Mouse (Mus musculus) frontal cortex, adult (tissue): ENCODE data around the gene Syne1.

Experiments
- ATAC-seq: cut with Nextera tagmentation; 2 replicates; pipeline ENCODE4 v1.9.2; 2017; ENCODE audit warnings: mild to moderate bottlenecking, moderate library complexity, mixed read lengths; ENCODE audit not compliant: low TSS enrichment

The Syne1 gene

GRCm38 (mm10) chr10:5207905-5208641 is 343.2 kb downstream of the Syne1 start:
- ATAC-seq, result no peak

DNA sequence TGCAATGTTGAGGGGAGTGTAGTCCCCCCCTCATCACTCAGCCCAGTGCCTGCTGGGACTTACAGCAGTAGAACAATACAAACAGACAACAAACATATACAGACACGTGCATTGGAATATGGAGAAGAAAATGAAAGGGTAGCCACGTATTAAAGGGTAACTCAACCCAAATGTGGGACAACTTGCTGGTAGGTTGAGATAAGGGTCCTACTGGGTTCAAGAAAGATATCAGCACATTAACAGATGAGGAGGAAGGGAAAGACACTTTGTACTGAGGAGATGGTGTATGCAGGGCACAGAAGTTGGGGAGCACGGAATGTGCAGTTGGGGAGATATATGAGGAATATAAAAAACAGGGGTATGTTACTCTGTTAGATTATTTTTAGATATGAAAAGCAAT is 345.3 kb downstream of the Syne1 start:
- ATAC-seq, result no peak

- no peak for ATAC-seq
Measured at GRCm38 (mm10) chr10:5205570-5205969, 345.7 kb downstream of the Syne1 start.

DNA sequence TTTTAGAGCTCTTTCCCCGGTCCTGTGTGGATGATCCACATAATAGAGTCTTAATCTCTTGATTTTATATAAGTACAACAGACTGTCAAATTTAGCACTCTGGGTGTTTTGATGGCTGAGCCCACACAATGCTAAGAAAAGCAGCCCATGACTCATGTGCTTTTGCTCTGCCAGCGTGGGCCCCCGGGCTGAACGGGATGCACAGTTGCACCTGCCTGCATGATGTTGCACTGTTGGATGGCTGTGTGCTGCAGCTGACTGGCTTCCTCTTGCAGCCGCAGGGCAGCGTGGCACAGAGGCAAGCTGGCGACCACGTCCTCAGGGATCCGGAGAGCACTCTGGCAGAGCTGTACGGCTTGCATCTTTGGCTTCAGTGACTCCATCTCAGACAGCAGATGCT is 347.4 kb downstream of the Syne1 start:
- ATAC-seq, result peak; percentile 92

GRCm38 (mm10) chr10:5197356-5197755 is 353.9 kb downstream of the Syne1 start:
- ATAC-seq, result no peak

- ATAC-seq, result no peak
Measured at GRCm38 (mm10) chr10:5196267-5196666, 355.0 kb downstream of the Syne1 start.

GRCm38 (mm10) chr10:5195288-5195687 is 356.0 kb downstream of the Syne1 start:
- no peak for ATAC-seq

DNA sequence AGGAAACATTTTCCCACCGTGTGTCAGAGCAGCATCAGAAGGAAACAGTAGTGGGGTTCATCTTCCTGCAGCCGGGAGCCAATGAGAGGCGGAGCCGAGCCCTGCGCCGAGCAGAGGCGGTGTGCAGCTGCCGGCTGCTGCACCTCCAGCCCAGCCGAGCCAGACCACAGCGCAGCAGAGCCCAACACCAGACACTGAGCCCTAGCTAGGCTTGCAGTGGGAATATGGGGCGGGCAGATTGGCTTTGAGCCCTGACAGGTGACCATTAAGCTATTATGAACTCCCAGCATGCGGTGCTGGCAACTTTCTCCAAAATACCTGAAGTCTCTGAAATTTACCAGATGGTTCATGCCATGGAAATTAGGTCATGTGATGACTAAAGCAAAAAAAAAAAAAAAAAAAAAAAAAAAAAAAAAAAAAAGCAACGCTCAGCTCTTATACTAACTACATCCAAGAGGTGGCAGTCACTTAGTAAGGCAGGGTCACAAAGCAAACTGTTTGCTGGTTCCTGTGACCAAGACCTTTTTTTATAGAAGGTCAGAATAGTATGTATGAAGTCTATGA is 356.5 kb downstream of the Syne1 start:
- ATAC-seq, result peak; percentile 79

- ATAC-seq, result peak; percentile 4
Measured at GRCm38 (mm10) chr10:5194081-5194670, 357.1 kb downstream of the Syne1 start.

- no peak for ATAC-seq
Measured at GRCm38 (mm10) chr10:5192861-5193490, 358.3 kb downstream of the Syne1 start.

DNA sequence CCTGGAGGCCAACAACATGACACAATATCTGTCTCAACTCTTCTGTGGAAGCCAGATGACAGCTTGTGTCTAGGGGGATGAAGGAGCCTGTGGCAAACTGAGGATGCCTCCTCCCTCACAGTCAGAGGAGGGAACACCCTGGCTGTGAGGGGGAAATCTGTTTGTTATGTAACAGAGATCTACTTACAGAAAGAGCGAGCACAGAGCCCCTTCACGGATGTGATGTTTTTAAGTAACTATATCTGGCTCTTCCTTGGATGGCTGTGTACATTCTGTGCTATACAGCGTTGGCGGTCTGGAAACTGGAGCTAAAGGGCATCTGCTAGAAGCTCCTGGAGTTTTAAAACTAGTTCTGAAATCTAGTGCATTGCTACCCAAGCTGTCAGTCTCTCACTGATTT is 360.5 kb downstream of the Syne1 start:
- ATAC-seq, result peak; percentile 77

DNA sequence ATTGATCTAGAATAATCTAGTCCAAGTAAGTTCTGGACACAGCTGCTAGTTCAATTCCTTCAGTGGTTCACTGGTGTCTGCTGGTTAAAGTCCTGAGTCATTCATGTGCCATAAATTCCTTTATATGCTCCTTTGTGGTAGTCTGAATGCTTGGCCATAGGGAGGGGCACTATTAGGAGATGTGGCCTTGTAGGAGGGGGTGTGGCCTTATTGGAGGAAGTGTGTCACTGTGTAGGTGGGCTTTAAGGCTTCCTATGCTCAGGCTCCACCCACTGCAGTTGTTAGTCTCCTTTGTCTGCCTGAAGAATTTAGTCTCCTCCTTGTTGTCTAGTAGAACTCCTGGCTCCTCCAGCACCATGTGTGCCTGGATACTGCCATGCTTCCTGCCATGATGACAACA is 362.4 kb downstream of the Syne1 start:
- ATAC-seq, result no peak

- peak; percentile 62 for ATAC-seq
Measured at GRCm38 (mm10) chr10:5185156-5186083, 365.9 kb downstream of the Syne1 start.

DNA sequence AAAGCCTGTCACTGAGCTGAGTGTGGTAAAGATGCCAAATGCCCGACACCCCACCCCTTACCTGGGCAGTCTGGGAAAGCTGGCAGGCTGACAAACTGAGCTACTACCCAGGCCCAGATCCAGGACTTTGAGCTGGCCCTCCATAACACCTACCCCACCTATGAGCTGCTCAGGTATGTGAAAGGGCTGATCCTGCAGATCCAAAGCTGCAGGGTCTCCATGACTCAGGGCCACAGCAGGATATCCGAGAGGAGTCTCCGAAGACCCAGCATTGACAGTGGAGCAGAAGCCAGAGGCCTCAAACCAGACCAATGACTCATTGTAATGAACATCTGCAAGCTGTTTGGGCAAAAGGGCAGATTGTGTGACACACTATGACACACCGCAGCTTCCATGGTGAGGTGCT is 369.5 kb downstream of the Syne1 start:
- ATAC-seq, result no peak

DNA sequence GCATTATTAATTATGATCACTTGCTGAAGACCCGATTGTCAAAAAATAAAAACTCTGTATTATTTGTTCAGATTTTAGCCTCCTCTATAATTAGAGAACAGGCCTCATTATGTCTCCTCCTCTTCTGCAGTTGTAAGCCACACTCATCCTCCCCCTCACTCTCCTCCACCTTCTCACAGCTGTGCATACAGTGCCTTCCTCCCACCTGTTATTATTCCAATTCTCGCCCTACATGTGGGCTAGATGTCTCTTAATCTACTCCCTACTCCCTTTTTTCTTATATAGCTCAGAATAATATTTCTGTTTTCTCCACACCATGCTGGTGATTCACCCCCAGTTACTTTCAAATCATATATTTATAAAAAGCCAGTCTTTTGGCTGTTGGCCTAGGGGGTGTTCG is 371.4 kb downstream of the Syne1 start:
- peak; percentile 42 for ATAC-seq

DNA sequence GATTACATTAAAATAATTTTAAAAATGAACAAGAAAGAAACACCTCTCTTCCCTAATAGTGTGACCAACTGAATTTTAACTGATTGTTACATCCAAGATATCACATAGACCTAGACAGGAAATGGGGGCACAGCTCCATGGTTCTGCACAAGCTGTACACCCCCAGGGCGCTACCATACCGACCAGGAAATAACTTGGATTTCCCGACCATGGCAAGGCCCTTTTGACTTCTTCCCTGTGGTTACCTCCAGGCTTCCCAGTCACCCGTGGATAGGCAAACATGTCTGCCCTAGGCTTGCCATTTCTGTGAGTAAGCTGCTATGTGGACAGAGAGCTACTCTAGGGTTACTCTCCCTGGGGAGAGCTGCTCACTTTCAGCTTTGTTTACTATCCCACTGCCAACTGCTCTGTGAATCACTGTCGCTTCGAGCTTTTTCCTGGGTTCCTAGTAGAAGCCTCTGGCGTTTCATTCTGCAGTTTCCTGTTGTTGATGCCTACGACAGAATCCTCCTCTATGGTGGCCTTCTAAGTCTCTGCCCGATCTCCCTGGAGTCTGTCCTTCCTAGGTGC is 373.8 kb downstream of the Syne1 start:
- ATAC-seq, result no peak

DNA sequence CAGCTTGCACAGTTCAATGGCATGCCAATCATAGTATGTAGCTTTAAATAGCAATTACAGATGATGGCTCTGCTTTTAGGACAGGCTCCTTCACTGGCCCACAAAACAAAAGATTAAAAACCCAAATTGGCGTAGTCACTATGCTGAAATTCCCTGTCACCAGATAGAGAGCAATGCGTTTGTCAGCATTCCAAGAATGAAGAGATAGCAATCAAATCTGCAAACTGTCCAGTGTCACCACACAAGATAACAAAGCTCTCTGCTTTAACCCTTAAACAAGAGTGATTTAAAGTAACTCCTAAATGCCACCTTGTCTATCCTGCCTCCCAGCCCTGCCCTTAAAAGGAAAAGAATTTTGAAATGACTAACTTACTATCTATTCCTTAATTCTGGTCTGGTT is 374.9 kb downstream of the Syne1 start:
- no peak for ATAC-seq

- ATAC-seq, result no peak
Measured at GRCm38 (mm10) chr10:5170425-5170824, 380.9 kb downstream of the Syne1 start.

- ATAC-seq, result peak; percentile 57
Measured at GRCm38 (mm10) chr10:5167481-5167880, 383.8 kb downstream of the Syne1 start.

DNA sequence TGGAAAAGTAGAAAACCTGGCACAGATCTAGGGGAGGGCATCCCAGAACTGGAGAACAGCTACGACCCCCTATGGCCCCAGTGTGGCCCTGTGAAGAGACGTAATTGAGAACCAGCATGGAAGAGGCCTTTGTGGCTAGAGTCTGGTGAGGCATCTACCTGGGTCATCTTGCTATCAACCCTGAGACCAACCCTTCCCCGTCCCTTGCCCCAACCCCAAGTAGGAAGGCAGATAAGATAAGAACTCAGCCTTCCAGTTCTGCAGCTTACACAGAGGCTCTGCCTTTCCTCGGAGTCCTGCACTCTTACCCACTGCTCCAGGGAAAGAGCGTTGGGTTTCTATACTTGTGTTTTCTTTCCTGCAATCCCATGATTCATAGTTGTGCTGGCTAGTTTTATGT is 385.8 kb downstream of the Syne1 start:
- ATAC-seq, result no peak

DNA sequence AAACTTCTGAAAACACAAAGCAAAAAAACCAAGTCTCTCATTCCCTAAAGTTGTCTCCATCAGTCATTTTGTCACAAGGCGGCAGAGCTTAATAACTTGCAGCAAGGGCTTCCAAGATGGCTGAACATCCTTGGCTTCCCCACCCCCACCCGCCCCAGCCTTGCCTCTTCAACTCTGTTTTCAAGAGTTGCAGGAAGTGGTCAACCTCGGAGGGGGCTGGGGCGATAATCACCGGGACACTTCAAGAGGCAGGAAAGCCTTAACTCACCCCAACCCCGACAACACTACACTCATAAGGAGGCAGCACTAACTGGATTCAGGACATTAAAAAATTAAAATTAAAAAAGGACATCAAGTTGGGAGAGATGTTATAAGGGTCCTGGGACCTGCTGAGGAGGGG is 387.5 kb downstream of the Syne1 start:
- no peak for ATAC-seq
